Mouse (Mus musculus) adrenal gland, adult 8-10 months (tissue): ENCODE data around the gene Slc7a1. TPM values are rescaled to one million over a fixed set of nuclear protein-coding genes. Genes with fewer than 3 reads are reported as not detected.

Source experiments
- DNase-seq: peaks from one replicate; pipeline ENCODE4 v3.0.0; 2022
- total RNA-seq, 4 experiments: library from RNA; stranded (reverse); gene quantifications; 2 replicates each; pipeline ENCODE4 v1.2.4; 2022

Slc7a1 gene
- total RNA-seq, 4 experiments from 2014 or later, result 86.6 to 129 (median 106) TPM

DNA sequence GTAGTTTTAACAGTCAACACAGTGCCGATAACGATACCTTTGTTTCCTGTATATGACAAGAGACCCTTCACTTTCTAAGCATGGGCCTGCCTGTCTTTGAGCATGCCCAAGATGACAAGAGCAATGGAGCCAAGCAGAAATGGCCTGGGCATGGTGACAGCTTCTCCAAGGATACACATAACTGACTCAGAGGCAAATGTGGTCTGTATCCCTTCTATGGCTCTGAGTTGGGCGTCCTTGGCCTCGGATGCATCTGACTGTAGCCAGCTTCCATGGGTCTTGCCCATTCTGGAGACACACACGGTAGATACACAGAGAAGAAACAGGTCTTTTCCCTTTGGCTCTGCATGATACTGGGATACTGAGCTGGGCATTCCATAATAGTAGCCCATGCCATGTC, 84.8 kb downstream of the Slc7a1 start:
- DNase-seq, result peak; percentile 83

GRCm38 (mm10) chr5:148312443-148312842, 87.3 kb downstream of the Slc7a1 start:
- no peak for DNase-seq

DNA sequence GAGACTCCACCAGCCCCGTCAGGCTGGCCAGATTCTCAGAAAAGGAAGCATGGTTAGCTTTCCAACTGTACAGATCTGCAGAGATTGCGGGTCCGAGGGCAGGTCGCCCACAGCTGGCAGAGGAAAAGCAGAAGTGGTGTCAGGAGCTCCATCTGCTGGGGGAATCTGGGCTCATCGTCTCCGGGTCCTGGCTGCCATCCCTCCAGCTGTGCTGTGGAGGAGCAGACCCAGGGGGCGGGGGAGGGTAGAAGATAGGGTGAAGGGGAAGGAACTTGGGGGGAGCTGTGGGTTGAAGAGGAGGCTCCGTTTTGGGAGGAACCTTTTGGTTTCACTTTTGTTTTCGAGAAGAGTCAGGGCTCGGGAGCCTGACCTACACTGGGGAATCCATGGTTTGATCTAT, 88.9 kb downstream of the Slc7a1 start:
- no peak for DNase-seq

DNA sequence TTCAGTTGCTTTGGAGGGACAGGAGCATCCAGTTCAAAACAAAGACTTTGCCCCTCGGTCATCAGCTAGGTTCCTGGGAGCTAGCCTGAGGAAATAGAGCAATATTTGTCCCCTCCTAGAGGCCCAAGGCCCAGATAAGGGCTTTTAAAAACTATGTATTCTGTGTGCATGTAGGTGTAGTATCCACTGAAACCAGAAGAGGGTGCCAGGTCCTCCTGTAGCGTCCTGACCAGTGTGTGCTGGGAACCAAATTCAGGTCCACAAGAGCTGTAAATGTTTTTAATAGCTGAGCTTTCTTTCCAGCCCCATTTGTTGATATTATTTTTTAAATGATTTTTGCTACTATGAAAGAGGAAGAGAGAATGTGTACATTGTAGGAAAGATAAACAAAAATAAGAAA, 95.6 kb downstream of the Slc7a1 start:
- no peak for DNase-seq

DNA sequence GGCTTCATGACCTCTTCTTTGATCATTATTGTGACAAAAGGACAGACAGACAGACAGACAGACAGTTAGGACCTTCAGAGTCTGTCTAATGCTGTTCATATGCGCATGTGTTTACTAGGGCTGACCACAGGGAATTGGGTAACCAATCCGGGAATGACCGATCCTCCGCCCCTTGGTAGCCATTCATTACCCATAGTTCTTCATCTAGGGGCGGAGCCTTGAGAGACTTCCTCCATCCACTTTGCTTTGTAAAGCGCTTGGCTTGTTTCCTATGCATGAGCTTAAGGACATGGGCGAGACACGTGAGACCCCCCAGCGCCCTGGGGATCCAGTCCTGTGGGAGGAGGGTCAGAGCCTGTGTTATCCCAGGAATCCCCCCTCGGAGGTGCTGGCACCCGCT, 96.7 kb downstream of the Slc7a1 start:
- DNase-seq, result no peak

GRCm38 (mm10) chr5:148293346-148293745, 106.4 kb downstream of the Slc7a1 start:
- DNase-seq, result no peak

GRCm38 (mm10) chr5:148292862-148293261, 106.8 kb downstream of the Slc7a1 start:
- DNase-seq, result no peak

DNA sequence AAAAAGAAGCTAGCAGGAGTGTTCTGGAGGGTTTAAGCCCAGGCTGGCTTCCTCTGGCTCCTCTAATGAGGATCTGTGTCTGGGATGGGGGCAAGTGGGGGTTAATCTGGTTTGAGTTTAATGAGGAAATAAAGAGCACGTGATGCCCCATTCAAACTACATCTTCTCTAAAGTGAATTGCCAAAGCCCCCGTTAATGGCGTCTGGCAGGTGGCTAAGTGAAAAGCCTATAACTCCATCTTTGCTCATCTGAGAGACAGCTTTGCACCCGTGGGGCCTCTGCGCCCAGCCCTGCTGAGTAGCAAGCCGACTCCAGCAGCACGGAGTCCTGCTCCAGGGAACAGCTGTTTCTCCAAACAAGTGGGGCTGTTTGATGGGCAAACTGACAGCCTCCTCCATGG, 109.8 kb downstream of the Slc7a1 start:
- no peak for DNase-seq

- DNase-seq, result no peak
These were observed 110.9 kb downstream of the Slc7a1 start for GRCm38 (mm10) chr5:148288804-148289203.

- DNase-seq, result no peak
These were observed 112.2 kb downstream of the Slc7a1 start for GRCm38 (mm10) chr5:148287529-148287928.

GRCm38 (mm10) chr5:148283584-148283983, 116.1 kb downstream of the Slc7a1 start:
- DNase-seq, result no peak

GRCm38 (mm10) chr5:148283177-148283576, 116.5 kb downstream of the Slc7a1 start:
- DNase-seq, result no peak

DNA sequence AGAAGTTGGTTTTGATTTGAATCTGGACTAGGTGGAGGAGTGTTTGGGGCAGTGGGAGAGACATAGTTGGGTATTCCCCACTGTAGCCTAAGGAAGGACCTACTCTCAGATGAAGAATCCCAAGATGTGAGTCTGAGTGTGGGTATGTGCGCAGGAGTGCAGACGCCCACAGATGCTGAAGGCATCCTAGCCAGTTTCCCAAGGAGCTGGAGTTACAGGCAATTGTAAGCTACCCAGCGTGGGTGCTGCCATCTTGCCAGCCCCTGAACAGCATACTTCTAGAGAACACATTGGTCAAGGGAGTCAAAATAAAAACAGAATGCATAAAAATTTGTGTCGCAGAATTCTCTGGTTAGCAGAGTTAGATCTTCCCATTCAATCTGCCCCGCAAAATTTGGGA, 117.1 kb downstream of the Slc7a1 start:
- no peak for DNase-seq

DNA sequence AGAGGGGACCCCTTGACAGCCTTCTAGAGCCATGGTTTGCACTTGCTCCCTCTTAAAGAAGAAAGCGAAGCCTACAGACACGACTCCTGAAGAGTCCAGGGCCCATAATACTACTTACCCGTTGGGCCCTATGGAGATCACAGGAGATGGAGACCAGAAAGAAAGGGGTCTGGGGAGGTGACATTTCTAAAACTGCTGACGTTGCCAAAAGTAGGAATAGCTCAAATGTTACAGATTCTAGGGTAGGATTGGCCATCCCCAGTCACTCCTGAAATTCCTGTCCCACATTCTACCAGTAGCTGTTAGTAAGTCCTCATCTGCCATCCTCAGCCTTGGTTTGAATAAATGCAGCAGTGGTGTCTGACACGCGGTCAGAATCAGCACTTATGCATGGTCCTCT, 117.6 kb downstream of the Slc7a1 start:
- DNase-seq, result no peak

GRCm38 (mm10) chr5:148280321-148280720, 119.4 kb downstream of the Slc7a1 start:
- no peak for DNase-seq

- no peak for DNase-seq
These were observed 121.5 kb downstream of the Slc7a1 start for GRCm38 (mm10) chr5:148278233-148278632.

Other genes starting within 250 kb of the Slc7a1 start
- gene Ubl3, start 152.9 kb upstream of the Slc7a1 start, total RNA-seq, result 100 to 1,000 TPM; 150 to 176 (median 164) TPM